Mouse (Mus musculus) cerebellum, postnatal 14 days (tissue): ENCODE data around the gene Rhog.
A peak's percentile ranks its signal among the peaks of the same experiment; 100 is the strongest.

Experiments
- DNase-seq, 2 experiments: peaks; one replicate each; pipeline ENCODE4 v3.0.0; 2021; ENCODE audit warnings: mixed read lengths in 2 of 2

The Rhog gene

DNA sequence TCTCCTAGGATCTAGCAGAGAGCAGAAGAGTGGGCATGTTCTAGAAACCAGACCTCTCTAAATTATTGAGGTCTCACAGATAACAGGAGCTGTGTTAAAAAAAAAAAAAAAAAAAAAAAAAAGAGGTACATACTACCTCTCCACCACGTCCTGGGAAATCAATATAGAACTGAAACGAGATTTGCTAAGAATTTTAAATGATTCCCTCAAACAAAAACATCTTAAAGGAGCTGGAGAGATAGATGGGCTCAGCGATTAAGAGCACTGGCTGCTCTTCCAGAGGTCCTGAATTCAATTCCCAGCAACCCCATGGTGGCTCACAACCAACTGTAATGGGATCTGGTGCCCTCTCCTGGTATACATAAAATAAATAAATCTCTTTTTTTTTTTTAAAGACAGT lies 44.8 kb downstream of the Rhog start:
- DNase-seq = no peak

- DNase-seq = peak; percentile 100
These were observed 45.8 kb downstream of the Rhog start, which contains the start of the genes Nup98 and Pgap2 for GRCm38 (mm10) chr7:102209756-102210721. Gene Nup98, minus strand, starts transcription at chr7:102210176. Gene Pgap2, plus strand, starts transcription at chr7:102210208.

DNA sequence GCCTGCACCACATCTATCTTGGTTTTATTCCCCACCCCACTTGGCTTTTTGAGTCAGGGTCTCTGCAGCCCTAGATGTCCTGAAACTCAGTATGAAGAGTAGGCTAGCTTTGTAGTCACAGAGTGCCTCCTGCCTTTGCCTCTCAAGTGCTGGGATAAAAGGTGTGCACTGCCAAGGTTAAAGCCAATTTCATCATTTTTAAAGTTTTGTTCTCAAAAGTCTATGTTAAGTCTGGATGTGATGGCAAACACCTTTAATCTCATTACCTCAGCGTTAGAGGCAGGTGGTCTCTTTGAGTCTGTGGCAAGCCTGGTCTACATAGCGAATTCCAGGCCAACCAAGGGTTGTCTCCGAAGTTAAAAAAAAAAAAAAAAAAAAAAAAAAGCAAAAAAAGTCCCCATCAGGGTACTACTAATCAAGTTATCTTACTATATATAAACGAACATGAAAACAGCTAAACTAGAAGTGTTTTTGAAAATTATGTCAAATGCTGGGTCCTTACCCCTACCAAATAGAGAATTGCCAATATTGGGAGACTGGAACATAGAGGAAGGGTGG lies 47.0 kb downstream of the Rhog start:
- DNase-seq = no peak

GRCm38 (mm10) chr7:102205646-102206045 lies 50.2 kb downstream of the Rhog start:
- DNase-seq = no peak

GRCm38 (mm10) chr7:102204296-102204857 lies 51.5 kb downstream of the Rhog start:
- DNase-seq = no peak

DNA sequence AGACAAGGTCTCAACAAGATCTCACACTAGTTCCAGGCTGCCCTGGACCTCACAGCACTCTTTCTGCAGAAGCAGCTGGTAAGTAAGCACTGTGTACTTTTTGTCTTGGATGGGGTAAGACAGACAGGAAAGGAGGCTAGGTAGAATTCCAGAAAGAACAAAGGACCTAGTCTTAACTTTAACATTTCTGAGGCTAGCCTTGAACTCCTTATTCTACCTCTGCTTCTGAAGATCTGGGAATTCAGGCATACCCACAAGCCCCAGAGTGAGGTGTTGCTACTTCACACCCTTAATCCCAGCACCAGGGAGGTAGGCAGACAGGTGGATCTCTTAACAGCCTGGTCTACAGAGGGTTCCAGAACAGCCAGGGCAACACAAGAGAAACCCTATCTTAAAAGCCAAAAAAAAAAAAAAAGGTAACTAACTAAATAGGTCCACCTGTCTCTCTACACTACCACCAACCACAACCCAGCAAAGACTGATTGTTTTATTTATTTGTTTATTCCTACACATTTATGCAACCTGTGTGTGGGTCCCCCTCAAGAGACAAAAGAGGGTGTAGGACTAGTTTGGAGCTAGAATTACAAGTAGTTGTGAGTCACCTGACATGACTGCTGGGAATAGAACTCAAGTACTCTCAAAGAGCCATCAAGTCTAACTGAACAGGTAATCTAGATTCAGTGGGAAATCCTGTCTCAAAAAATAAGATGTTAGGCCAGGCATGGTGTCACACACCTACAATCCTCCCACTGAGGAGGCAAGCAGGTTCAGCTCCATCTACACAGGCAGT lies 54.7 kb downstream of the Rhog start:
- DNase-seq = no peak

GRCm38 (mm10) chr7:102200576-102200975 lies 55.3 kb downstream of the Rhog start:
- DNase-seq = no peak

- peak in 1 of 2 experiments; percentile 7 for DNase-seq
These were observed 63.5 kb downstream of the Rhog start for GRCm38 (mm10) chr7:102192356-102192755.
